Mouse (Mus musculus) bone marrow, adult 2 months (tissue): ENCODE results near the gene Wdr24.

ENCODE experiments used
- CTCF ChIP-seq: fragments of 200-500 bp; IDR thresholded peaks from 2 replicates; pipeline ENCODE4 v1.5.1; 2011; ENCODE audit warnings: low read length, control low read depth; ENCODE audit not compliant: control insufficient read depth, insufficient read depth
- POLR2A ChIP-seq: fragments of 200-500 bp; IDR thresholded peaks from 2 replicates; pipeline ENCODE4 v1.6.1; 2011; ENCODE audit warnings: low read depth, mild to moderate bottlenecking, control low read depth, low read length, borderline replicate concordance; ENCODE audit not compliant: control insufficient read depth

DNA sequence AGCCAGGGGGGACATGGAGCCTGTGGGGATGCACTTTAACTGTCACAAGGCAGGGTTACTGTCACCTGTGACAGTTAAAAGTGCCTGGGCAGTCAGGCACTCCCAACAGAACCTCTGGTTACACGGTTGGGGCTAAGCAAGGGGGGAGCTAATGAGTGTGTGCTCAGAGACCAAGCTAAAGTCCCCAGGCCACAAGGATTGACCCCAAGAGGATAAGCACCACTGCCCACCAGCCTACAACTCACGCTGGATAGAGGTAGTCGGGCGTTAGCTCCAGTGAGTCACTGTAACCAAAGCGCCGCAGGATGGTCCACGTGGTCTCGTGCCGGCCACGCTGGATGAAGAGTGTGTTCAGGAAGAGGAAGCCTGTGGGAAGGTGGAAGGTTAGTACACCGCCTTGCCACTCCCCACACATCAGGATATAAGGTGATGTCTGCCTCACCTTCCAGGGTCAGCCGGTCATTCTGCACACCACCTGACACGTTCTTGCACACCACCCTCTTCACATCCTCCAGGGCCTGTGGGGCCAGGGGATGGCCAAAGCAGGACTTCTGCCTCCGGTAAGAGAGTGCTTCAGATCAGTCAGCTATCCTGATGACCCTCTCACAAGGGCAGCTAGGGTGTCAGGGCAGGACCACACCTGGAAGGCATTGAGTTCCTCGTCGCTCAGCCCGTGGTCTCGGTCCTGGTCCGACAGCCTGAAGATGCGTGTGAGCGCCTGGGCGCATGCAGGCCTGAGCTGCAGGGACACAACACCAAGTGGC lies 17.9 kb downstream of the Wdr24 start, which contains the start of gene Gm20683:
- TF ChIP-seq POLR2A (no peak), CTCF (no peak)
